Mouse (Mus musculus) brain, embryonic 14.5 days (tissue): ENCODE results near the gene Nr1d2.
"Not testable (repeated sequence)": the region's sequence is repeated elsewhere in the genome, so short reads cannot be mapped to it uniquely, and the experiment has no call there.

Experiments used
- CTCF ChIP-seq: fragments of 200-500 bp; IDR thresholded peaks from 2 replicates; pipeline ENCODE4 v1.5.1; 2012; ENCODE audit warnings: inconsistent platforms, mild to moderate bottlenecking, moderate library complexity, borderline replicate concordance; ENCODE audit not compliant: insufficient read depth, insufficient read length; ENCODE audit errors: extremely low read depth
- POLR2A ChIP-seq: fragments of 200-500 bp; IDR thresholded peaks from 2 replicates; pipeline ENCODE4 v1.6.1; 2012; ENCODE audit warnings: mild to moderate bottlenecking, inconsistent platforms, borderline replicate concordance; ENCODE audit not compliant: poor library complexity, insufficient read depth, insufficient read length, severe bottlenecking; ENCODE audit errors: extremely low read depth

DNA sequence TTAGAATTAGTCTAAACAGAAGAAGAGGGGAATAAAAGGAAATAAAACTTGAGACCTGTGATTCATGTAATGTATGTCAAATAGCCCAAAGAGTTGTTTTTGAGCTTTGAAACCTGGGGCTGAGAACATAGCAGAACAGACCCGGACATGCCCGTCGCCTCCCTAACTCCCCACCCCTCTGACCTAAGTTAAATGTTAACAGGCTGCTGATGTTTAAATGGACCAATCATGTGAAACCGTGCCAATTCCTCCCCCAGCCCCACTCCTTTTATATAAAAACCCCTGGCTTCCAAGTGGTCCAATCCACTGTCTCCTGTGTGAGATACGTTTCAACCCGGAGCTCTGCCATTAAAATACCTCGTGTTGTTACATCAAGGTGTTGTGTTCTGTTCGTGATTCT, 7.1 kb downstream of the Nr1d2 start:
- TF ChIP-seq POLR2A, CTCF: not testable (repeated sequence)
